Mouse (Mus musculus) erythroblast, adult 5-6 weeks (primary cell): ENCODE results near the gene Tmed1. TPM values are rescaled to one million over a fixed set of nuclear protein-coding genes. Genes with fewer than 3 reads are reported as not detected.
"Not testable (repeated sequence)": the region's sequence is repeated elsewhere in the genome, so short reads cannot be mapped to it uniquely, and the experiment has no call there.

Experiments used
- ATAC-seq: replicated peaks from 2 replicates; pipeline ENCODE4 v1.8.0; 2016; ENCODE audit warnings: moderate number of reproducible peaks, mild to moderate bottlenecking, moderate TSS enrichment, inconsistent platforms; ENCODE audit not compliant: poor library complexity, low FRiP score, severe bottlenecking
- total RNA-seq, 2 experiments: library from RNA; stranded (forward) in 1 of 2; stranded (reverse) in 1 of 2; fragments of 150-400 nt in 1 of 2; fragments of 200-764, 138-1000 nt in 1 of 2; gene quantifications; 2 replicates each; pipeline versions ENCODE4 v1.2.3 to v1.2.4; 2015 to 2017; ENCODE audit warnings: low replicate concordance in 2 of 2

Gene Tmed1
- total RNA-seq, 2 experiments from 2014 or later = 0.85 to 2.1 TPM

DNA sequence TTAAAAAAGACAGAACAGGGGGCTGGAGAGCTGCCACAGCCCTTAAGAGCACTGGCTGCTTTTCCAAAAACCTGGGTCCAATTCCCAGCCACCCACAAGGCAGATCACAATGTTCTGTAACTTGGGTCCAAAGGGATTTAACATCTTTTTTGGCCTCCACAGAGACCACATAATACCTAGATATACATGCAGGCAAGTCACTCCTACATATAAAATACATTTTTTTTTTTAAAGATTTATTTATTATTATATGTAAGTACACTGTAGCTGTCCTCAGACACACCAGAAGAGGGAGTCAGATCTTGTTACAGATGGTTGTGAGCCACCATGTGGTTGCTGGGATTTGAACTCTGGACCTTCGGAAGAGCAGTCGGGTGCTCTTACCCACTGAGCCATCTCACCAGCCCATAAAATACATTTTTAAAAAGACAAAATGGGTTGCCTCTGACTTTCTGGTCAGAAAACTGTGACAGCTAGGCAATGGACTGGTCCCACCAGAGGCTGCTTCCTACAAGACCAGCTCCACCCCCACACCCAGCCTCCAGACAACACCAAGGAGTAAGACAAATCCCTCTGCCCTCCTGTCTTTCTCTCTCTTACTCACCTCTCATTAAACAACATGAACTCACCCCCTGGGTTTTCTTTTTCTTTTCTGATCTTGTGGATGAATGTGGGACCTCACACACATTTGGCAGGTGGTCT lies 17.2 kb upstream of the Tmed1 start:
- no peak for ATAC-seq

- ATAC-seq = no peak
Observed at GRCm38 (mm10) chr9:21526634-21526944, 16.5 kb upstream of the Tmed1 start.

DNA sequence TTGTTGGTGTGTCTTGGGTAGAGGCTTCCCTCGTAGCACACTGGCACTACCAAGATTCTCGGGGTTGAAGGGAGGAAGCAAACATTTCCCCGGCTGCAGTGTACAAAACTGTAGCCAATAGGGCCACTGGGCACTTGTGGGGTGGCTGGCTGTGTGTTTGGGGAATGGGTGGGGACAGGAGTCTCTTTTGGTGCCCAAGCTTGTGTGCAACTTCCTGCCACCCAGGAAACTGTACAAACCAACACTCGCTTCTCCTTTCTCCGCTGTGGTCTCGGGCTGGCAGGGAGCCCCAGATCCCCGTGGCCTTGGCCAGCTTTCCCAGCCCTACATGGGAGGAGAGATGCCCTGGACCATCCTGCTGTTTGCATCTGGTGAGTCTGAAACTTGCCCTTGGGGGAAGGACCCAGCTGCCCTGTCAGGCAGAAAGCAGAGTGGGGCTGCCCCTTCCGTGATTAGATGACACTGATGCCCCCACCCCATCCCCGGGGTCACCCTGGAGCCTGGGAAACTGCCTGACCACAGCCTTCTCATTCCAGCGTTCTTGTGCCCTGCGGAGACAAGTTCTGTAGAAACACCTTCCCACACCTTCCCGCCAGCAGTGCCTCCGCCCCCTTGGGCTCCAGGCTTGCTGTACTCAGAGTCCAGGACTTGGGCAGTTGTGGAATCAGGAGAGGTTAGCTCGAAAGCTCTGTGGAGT lies 16.0 kb upstream of the Tmed1 start, which contains the start of gene AB124611:
Gene AB124611 (plus strand): TSS at position 240 of the 697 bp plus-strand sequence.
- no peak for ATAC-seq

- no peak for ATAC-seq
Observed at GRCm38 (mm10) chr9:21525142-21525936, 15.3 kb upstream of the Tmed1 start.

GRCm38 (mm10) chr9:21518690-21519089 lies 8.6 kb upstream of the Tmed1 start:
- not testable (repeated sequence) for ATAC-seq

DNA sequence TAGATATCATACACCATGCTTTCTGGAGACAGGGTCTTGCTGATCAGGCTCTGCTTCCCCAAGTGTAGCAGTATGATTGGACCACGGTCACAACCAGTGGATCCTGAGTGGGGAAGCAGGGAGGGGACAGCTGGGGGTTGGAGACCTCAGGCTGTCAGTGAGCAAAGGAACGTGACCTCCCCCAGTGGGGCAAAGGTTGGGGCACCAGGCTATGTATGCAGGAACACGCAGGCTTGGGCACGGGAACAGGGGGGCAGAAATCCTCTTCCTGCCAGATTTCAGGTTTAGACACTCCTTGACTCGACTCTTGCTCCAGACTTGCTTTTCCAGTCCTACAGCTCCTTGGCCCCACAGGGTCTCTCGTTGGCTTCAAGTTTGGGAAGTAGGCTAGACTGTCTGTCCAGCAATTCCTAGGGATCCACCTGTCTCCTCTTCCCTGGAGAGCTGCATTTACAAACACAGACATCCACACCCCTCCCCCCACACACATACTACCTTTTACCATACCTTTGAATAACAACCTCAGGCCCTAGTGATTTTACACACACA lies 8.0 kb upstream of the Tmed1 start:
- no peak for ATAC-seq

- ATAC-seq = no peak
Observed at GRCm38 (mm10) chr9:21513466-21513865, 3.4 kb upstream of the Tmed1 start.

DNA sequence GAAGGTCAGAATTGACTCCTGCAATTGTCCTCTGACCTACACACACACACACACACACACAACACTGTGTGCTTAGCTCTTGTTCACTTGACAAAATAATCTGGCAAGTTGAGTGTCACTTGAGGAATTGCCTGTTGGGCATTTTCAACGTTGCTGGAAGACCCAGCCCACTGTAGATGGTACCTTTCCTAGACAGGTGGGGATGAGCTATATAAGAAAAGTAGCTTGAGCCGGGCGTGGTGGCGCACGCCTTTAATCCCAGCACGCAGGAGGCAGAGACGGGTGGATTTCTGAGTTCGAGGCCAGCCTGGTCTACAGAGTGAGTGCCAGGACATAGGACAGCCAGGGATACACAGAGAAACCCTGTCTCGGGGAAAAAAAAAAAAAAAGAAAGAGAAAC lies 1.0 kb upstream of the Tmed1 start:
- ATAC-seq = no peak

GRCm38 (mm10) chr9:21510689-21511015 lies 600 bp upstream of the Tmed1 start:
- ATAC-seq = no peak

DNA sequence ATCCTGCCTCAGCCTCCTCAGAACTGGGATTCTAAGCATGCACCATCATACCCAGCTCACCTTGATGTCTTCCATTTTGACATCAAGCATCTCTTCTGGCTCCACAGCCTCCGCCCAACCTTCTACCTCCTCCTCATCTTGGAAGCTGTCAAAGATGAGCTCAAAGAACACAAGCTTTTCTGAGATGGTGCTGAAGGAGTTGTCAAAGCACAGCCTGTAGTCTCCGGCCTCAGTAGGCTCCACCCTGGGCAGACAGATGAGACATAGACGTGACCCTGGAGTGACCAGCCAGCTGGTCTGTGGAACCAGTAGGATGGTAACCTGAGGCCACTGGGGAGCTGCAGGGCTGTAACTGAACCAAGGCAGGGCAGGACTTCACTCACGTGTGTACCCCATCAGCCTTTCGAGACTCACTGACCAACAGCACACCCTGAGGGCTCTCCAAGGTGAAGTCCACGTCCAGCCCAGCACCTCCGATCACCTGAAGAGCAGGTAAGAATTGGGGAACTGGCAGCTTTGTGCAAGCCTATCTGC lies 1.1 kb downstream of the Tmed1 start:
- no peak for ATAC-seq

- no peak for ATAC-seq
Observed at GRCm38 (mm10) chr9:21507753-21508430, 2.2 kb downstream of the Tmed1 start.

GRCm38 (mm10) chr9:21505767-21506166 lies 4.3 kb downstream of the Tmed1 start:
- no peak for ATAC-seq

DNA sequence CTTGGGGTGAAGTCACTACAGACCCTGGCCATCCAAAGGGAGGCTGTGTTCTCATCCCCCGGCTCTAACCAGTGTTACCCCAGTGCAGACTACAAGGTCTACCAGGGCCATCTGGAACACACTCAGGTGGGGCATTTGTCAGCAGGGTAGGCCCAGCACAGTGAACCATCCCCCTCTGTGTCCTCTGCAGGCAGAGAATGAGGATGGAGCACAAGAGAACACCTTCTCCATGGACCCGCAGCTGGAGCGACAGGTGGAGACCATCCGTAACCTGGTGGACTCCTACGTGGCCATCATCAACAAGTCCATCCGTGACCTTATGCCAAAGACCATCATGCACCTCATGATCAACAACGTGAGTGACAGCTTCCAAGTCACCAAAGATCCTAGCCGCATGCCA lies 6.7 kb downstream of the Tmed1 start:
- no peak for ATAC-seq

DNA sequence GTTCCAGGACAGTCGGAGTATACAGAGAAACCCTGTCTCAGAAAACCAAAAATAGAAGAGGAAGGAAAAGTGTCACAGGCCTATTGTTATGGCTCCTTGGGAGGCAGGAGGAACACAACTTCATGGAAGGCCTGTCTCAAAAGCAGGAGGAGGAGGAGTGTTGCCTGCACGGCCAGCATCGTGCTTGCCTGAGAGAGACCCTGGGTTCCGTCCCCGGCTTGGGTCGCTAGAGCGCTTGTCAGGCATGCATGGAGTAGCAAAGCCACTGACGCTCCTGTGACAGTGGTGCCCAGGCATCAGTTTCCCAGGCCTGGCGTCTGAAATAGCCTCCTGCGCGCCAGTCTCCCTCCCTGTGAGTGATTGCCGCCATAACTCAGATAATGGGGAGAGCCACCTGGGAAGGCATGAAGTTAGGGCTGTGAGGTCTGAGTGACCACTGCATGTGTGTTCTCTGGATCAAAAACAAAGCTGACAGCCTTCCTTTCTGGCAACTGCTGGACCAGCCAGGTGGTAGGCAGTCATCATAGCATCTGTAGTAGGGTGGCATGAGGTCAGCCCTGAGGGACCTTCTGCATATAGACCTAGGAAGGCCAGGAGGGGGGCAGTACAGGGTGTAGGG lies 11.7 kb downstream of the Tmed1 start:
- ATAC-seq = no peak

DNA sequence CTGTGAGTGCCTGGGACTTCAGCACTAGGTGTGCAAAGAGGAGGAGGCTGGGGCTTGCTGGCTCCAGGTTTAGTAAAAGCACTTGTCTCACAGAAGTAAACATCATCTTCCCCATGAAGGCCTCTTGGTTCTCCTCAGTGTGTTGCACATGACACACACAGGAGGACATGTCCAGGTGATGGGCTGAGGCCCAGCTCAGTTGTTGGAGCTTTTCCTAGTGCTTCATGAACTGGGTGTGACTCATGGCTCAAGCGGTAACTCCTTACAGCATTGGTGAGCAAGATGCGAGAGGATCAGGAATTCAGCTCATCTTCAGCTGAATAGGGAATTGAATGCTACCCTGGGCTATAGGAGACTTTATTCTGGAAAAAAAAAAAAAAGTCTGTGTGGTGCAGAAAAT lies 12.4 kb downstream of the Tmed1 start:
- ATAC-seq = no peak

DNA sequence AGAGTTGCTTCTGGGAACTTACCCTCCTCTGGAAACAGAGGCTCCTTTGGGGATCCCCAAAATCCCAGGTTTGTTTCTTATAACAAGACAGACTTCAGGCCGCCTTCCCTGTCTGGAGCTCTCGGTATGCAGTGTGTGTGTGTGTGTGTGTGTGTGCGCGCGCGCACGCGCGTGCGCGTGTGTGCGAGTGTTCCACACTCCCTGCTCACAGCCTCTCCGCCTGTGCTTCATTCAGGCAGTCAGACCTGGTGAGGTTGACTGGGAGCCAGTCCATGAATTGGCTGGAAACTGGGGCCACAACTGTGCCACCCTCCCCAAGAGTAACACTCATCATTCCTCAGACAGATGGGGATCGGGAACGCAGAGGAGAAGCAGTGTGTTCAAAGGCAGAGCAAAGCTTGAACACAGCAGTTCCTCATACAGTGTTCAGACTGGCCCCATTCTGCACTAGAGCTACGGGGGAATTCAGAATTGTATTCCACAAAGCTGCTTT lies 13.0 kb downstream of the Tmed1 start:
- no peak for ATAC-seq

DNA sequence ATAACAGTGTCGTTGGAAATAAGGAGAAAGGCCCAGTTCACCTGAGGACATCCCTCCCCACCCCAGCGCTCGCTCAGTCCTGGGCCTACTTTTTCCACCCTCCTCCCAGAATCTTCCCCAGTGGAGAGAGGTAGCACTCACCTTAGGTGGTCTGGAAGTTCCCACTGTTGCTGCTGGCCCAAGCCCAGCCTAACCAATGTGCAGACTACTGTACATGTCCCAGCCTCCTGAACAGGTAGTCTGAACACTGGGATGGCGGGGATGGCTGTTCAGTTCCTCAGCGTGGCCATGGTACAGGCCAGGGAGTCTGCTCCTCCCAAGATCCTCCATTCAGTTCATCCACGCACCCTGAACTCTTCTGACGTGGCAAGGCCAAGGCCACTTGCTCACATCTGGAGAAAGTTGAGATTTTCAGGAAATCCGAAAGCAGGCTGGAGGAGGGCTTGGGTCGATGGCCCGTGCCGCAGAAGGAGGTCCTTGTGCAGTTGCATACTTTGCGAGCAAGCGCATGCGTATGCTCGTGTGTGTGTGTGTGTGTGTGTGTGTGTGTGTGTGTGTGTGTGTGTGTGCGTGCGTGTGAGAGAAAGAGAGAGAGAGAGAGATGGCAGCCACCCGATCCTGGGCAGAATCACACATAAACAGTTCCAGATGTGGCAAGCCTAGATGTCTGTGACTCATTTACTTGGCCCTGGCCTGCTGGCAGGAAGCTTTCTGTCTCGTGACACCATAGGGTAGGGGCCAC lies 13.6 kb downstream of the Tmed1 start:
- no peak for ATAC-seq

- ATAC-seq = no peak
Observed at GRCm38 (mm10) chr9:21494726-21495125, 15.3 kb downstream of the Tmed1 start.

DNA sequence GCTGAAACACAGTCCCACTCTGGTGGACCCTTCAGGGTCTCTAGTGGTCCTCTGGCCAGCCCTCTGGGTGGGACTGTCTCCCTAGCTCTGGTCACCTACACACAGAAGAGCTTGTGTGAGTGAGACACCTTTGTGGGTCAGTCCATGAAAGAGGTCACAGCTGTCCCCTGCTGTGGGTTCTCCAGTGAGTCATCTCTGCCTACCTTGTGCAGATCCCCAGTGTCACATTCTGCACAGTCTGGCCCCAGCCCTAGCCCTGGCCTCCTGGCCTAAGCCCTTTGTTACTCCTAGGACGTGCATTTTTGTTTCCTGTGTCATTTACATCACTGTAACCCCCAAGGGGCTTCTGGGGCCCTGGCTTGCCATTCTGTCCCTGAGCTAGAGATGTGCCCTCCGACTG lies 16.1 kb downstream of the Tmed1 start:
- ATAC-seq = no peak
